Mouse (Mus musculus) thymus, adult 2 months (tissue): ENCODE measurements around the gene Disp3.

Experiments used
- CTCF ChIP-seq: fragments of 200-500 bp; IDR thresholded peaks from 2 replicates; pipeline ENCODE4 v1.5.1; 2012; ENCODE audit warnings: mild to moderate bottlenecking, control low read depth, low read length, moderate library complexity, borderline replicate concordance; ENCODE audit not compliant: control insufficient read depth, poor library complexity, insufficient read depth; ENCODE audit errors: extremely low read depth
- POLR2A ChIP-seq: fragments of 200-500 bp; IDR thresholded peaks from 2 replicates; pipeline ENCODE4 v1.6.1; 2012; ENCODE audit warnings: mild to moderate bottlenecking, low read length, control low read depth, moderate library complexity; ENCODE audit not compliant: control insufficient read depth, poor library complexity, insufficient read depth; ENCODE audit errors: extremely low read depth

- TF ChIP-seq CTCF (no peak), POLR2A (no peak)
These were observed 54.7 kb downstream of the Disp3 start for GRCm38 (mm10) chr4:148233061-148233460.
